In the genomic region with DNA sequence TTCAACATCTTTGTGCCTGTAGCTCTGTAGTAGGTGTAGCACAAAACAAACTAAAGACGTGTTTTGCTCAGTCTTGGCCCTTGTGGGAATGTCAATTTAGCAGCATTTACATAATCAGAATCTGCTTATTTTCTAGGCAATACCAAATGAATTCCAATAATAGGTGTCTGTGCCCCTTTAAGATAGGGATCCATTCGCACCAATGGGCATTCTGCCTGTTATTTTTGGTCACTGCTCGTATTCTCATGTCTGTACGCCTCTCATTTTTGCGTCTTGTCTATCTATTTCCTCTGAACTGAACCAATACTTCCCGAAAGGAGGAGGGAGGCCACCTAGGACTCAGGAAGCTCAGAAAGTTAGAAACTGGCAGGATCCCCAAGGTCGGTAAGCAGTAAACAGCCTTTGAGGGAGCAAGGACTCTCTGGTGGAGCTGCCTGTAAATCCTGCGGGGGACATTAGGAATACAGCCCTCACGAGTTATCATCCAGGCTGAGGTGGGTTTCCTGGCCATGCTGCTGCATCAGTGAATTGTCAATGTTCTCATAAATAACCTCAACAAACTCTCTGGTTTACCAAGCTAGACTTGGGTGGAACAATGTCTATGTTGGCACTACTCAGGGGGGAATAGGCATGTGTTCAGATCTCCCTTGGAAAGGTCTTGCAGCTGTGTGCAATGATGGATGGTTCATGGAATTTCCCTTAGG, we compare ENCODE assay signal across 31 mouse cellular contexts.
DNase-seq lines count a peak whose midpoint lies in the region; ATAC-seq and TF ChIP-seq lines count a peak whose summit lies in the region.
"Had no signal": no experiment of that assay in that cellular context is flagged by ENCODE, and none has a peak within 500 bp of the region (broad histone marks: within the 10 kb centered on the region; RNA-seq: fewer than 3 reads in every experiment).

No protein-coding gene starts in this region.

- ATAC-seq in kidney, embryonic 15.5 days (replicated peaks; ENCODE audit: low FRiP score), result no peak
- ATAC-seq in liver, postnatal 0 days, result no peak
- ATAC-seq: activated CD4-positive, CD25-positive, alpha-beta regulatory T cell, adult 4 months; forebrain, embryonic 15.5 days; intestine, embryonic 16.5 days; midbrain, embryonic 16.5 days had no signal

- H3K9ac ChIP-seq in kidney, embryonic 15.5 days, result no peak overlapping the region
- H3K9ac ChIP-seq in liver, postnatal 0 days (replicated peaks), result no peak overlapping the region
- H3K9ac ChIP-seq: embryonic facial prominence, embryonic 12.5 days; forebrain, embryonic 15.5 days; heart, embryonic 12.5 days; hindbrain, embryonic 13.5 days; liver, embryonic 14.5 days; lung, embryonic 14.5 days had no signal

- no peak for TF ChIP-seq CTCF in liver, postnatal 0 days (IDR thresholded peaks at IDR 0.05; ENCODE audit: low read depth)

- no peaks in the 10 kb centered on the region for H3K4me1 ChIP-seq in kidney, embryonic 15.5 days
- H3K4me1 ChIP-seq in liver, postnatal 0 days (ENCODE audit: insufficient read depth), result no peaks in the 10 kb centered on the region
- H3K4me1 ChIP-seq: embryonic facial prominence, embryonic 12.5 days; heart, embryonic 12.5 days had no signal

- H3K4me3 ChIP-seq in kidney, embryonic 15.5 days (replicated peaks), result no peak overlapping the region
- H3K4me3 ChIP-seq in liver, postnatal 0 days (ENCODE audit: low read depth, low read length), result no peak overlapping the region
- H3K4me3 ChIP-seq: embryonic facial prominence, embryonic 12.5 days; forebrain, embryonic 15.5 days; heart, embryonic 12.5 days; hindbrain, embryonic 13.5 days had no signal

- no peak overlapping the region for H3K27ac ChIP-seq in kidney, embryonic 15.5 days
- no peak overlapping the region for H3K27ac ChIP-seq in liver, postnatal 0 days (ENCODE audit: low read depth)
- H3K27ac ChIP-seq: embryonic facial prominence, embryonic 12.5 days; forebrain, embryonic 15.5 days; hindbrain, embryonic 13.5 days; liver, embryonic 14.5 days had no signal

- 85% methylated on average over 9 of the region's 9 CpGs for WGBS in kidney, embryonic 15.5 days
- 76% methylated on average over 9 of the region's 9 CpGs for WGBS in liver, postnatal 0 days (ENCODE audit: insufficient replicate concordance)

- H3K9me3 ChIP-seq in kidney, embryonic 15.5 days (replicated peaks), result no peaks in the 10 kb centered on the region
- H3K9me3 ChIP-seq in liver, postnatal 0 days (ENCODE audit: low read length), result no peaks in the 10 kb centered on the region
- H3K9me3 ChIP-seq: embryonic facial prominence, embryonic 12.5 days; forebrain, embryonic 15.5 days; heart, embryonic 12.5 days; hindbrain, embryonic 13.5 days had no signal

- no peaks in the 10 kb centered on the region for H3K27me3 ChIP-seq in kidney, embryonic 15.5 days
- no peaks in the 10 kb centered on the region for H3K27me3 ChIP-seq in liver, postnatal 0 days (ENCODE audit: insufficient read depth, low read length)
- H3K27me3 ChIP-seq: CH12.LX; embryonic facial prominence, embryonic 12.5 days; forebrain, embryonic 15.5 days; heart, embryonic 12.5 days had no signal

- TF ChIP-seq EP300 in liver, postnatal 0 days (IDR thresholded peaks at IDR 0.05; ENCODE audit: low read depth), result no peak

- H3K36me3 ChIP-seq in kidney, embryonic 15.5 days, result no peaks in the 10 kb centered on the region
- H3K36me3 ChIP-seq in liver, postnatal 0 days (replicated peaks; ENCODE audit: insufficient read depth, low read length), result no peaks in the 10 kb centered on the region
- H3K36me3 ChIP-seq: embryonic facial prominence, embryonic 12.5 days; forebrain, embryonic 15.5 days; heart, embryonic 12.5 days; hindbrain, embryonic 13.5 days had no signal

- DNase-seq in adrenal gland, adult (ENCODE audit: inconsistent age in 2 of 2, low spot score in 1 of 2), result peak; percentile 78 to 93
- no peak for DNase-seq in adrenal gland, postnatal 4 days (ENCODE audit: low spot score in 2 of 2)
- peak; percentile 14 for DNase-seq in kidney, adult 9 months
- DNase-seq in testis, postnatal 14 days (ENCODE audit: low spot score), result peak; percentile 17
- no peak for DNase-seq in testis, postnatal 10 days (ENCODE audit: low spot score)
- DNase-seq in liver, postnatal 0 days, result no peak
- DNase-seq in left cerebral cortex, adult 18-20 months (ENCODE audit: low spot score in 2 of 2), result no peak
- DNase-seq: cerebellum, adult 11 months; cerebellum, adult 9-10 months; embryo, embryonic 11 days; gastrocnemius, postnatal 10 days; heart, postnatal 4 days; layer of hippocampus, adult 9-11 months; liver; lung, embryonic 14.5 days; lung, postnatal 14 days; retina, postnatal 1 day; right cerebral cortex, postnatal 14 days; spleen, adult 18-20 months; thymus, adult 2 months; thymus, postnatal 36 days had no signal

- no peak overlapping the region for H3K4me2 ChIP-seq in kidney, embryonic 15.5 days
- H3K4me2 ChIP-seq in liver, postnatal 0 days (ENCODE audit: low read depth, low read length), result no peak overlapping the region
- H3K4me2 ChIP-seq: embryonic facial prominence, embryonic 12.5 days; forebrain, embryonic 15.5 days; heart, embryonic 12.5 days; hindbrain, embryonic 13.5 days; lung, embryonic 14.5 days had no signal

Comparison
In these comparisons a context has a peak if more than half of its experiments do, and no peak if none do; other contexts are left out.
1. DNase-seq: peak in adrenal gland, adult (2 of 2), kidney, adult 9 months (single experiment) and testis, postnatal 14 days (single experiment); none in adrenal gland, postnatal 4 days (0 of 2), testis, postnatal 10 days (single experiment), liver, postnatal 0 days (single experiment) and left cerebral cortex, adult 18-20 months (0 of 2).